Mouse (Mus musculus) intestine, embryonic 15.5 days (tissue): ENCODE results near the gene Reep3. TPM values are rescaled to one million over a fixed set of nuclear protein-coding genes. Genes with fewer than 3 reads are reported as not detected.

ENCODE experiments used
- ATAC-seq: fragments of 200-750 bp; cut with Nextera tagmentation; 2 replicates; pipeline ENCODE4 v1.8.0; 2017; ENCODE audit warnings: moderate TSS enrichment, moderate library complexity
- H3K27ac ChIP-seq: fragments of 300-500 bp; sonication (generic); 2 replicates; pipeline ENCODE4 v1.5.1; 2015; ENCODE audit warnings: mild to moderate bottlenecking, inconsistent platforms
- H3K27me3 ChIP-seq: fragments of 300-500 bp; sonication (generic); replicated peaks from 2 replicates; pipeline ENCODE4 v1.6.1; 2015; ENCODE audit warnings: inconsistent platforms
- H3K36me3 ChIP-seq: fragments of 300-500 bp; sonication (generic); 2 replicates; pipeline ENCODE4 v1.6.1; 2015; ENCODE audit warnings: inconsistent platforms
- H3K4me1 ChIP-seq: fragments of 300-500 bp; sonication (generic); replicated peaks from 2 replicates; pipeline ENCODE4 v1.6.1; 2015; ENCODE audit warnings: inconsistent platforms
- H3K4me2 ChIP-seq: fragments of 300-500 bp; sonication (generic); replicated peaks from 2 replicates; pipeline ENCODE4 v1.6.1; 2015; ENCODE audit warnings: mild to moderate bottlenecking, inconsistent platforms
- H3K4me3 ChIP-seq: fragments of 300-500 bp; sonication (generic); replicated peaks from 2 replicates; pipeline ENCODE4 v1.5.1; 2015; ENCODE audit warnings: inconsistent platforms
- H3K9ac ChIP-seq: fragments of 300-500 bp; sonication (generic); 2 replicates; pipeline ENCODE4 v1.6.1; 2015; ENCODE audit warnings: inconsistent platforms
- H3K9me3 ChIP-seq: fragments of 300-500 bp; sonication (generic); 2 replicates; pipeline ENCODE4 v1.6.1; 2016; ENCODE audit warnings: inconsistent platforms
- WGBS: fragments of 180-500 bp; shearing (Covaris S2); methylation state at CpG from one replicate; pipeline ENCODE4 v1.1.7; 2015; 5-methylcytosine and 5-hydroxymethylcytosine counted together
- polyA plus RNA-seq: library from polyadenylated mRNA; unstranded; fragments of >200 nt; fragmentation: Nextera tagmentation; extraction: Ambion mirVana; gene quantifications from 2 replicates; pipeline ENCODE4 v1.2.1, GENCODE M21; 2015

Reep3 gene
- polyA plus RNA-seq, 1 experiment from 2014 or later, result 41.5 TPM

- 86% methylated on average over 3 of the region's 3 CpGs for WGBS
Measured at GRCm38 (mm10) chr10:67040410-67040809, 56.3 kb downstream of the Reep3 start.

GRCm38 (mm10) chr10:67039001-67039400, 57.7 kb downstream of the Reep3 start:
- H3K36me3 ChIP-seq, result no peaks in the 10 kb centered on the region
- H3K9me3 ChIP-seq, result no peaks in the 10 kb centered on the region
- H3K27ac ChIP-seq, result no peak overlapping the region
- H3K4me3 ChIP-seq, result no peak overlapping the region
- H3K4me1 ChIP-seq, result no peaks in the 10 kb centered on the region
- WGBS, result 65% methylated on average over 17 of the region's 17 CpGs
- H3K27me3 ChIP-seq, result no peaks in the 10 kb centered on the region
- ATAC-seq, result no peak
- H3K9ac ChIP-seq, result no peak overlapping the region
- H3K4me2 ChIP-seq, result no peak overlapping the region

More at GRCm38 (mm10) chr10:67040410-67040809, 56.3 kb downstream of the Reep3 start:
- peak; percentile 58 for ATAC-seq
- Histone ChIP-seq H3K27ac (no peak overlapping the region), H3K27me3 (no peaks in the 10 kb centered on the region), H3K9ac (no peak overlapping the region), H3K4me1 (peaks cover 2% of the 10 kb centered on the region; the same call in 1 of the 2 replicates), H3K9me3 (no peaks in the 10 kb centered on the region), H3K4me2 (no peak overlapping the region), H3K4me3 (no peak overlapping the region), H3K36me3 (no peaks in the 10 kb centered on the region)

- Histone ChIP-seq H3K4me2 (no peak overlapping the region), H3K27me3 (no peaks in the 10 kb centered on the region), H3K36me3 (no peaks in the 10 kb centered on the region), H3K4me1 (no peaks in the 10 kb centered on the region), H3K9ac (no peak overlapping the region), H3K27ac (no peak overlapping the region), H3K4me3 (no peak overlapping the region), H3K9me3 (no peaks in the 10 kb centered on the region)
- 90% methylated on average over 10 of the region's 10 CpGs for WGBS
- no peak for ATAC-seq
Measured at GRCm38 (mm10) chr10:67036542-67036941, 60.2 kb downstream of the Reep3 start.

GRCm38 (mm10) chr10:67036141-67036540, 60.6 kb downstream of the Reep3 start:
- no peaks in the 10 kb centered on the region for H3K36me3 ChIP-seq
- H3K9ac ChIP-seq, result no peak overlapping the region
- no peak for ATAC-seq
- no peak overlapping the region for H3K4me3 ChIP-seq
- no peaks in the 10 kb centered on the region for H3K9me3 ChIP-seq
- H3K4me1 ChIP-seq, result no peaks in the 10 kb centered on the region
- H3K27me3 ChIP-seq, result no peaks in the 10 kb centered on the region
- H3K27ac ChIP-seq, result no peak overlapping the region
- 75% methylated on average over 5 of the region's 5 CpGs for WGBS
- no peak overlapping the region for H3K4me2 ChIP-seq

GRCm38 (mm10) chr10:67031186-67031585, 65.6 kb downstream of the Reep3 start:
- H3K4me1 ChIP-seq, result peaks cover 3% of the 10 kb centered on the region; the same call in 1 of the 2 replicates
- no peak overlapping the region for H3K4me3 ChIP-seq
- H3K27me3 ChIP-seq, result no peaks in the 10 kb centered on the region
- no peak overlapping the region for H3K4me2 ChIP-seq
- no peak overlapping the region for H3K27ac ChIP-seq
- no peaks in the 10 kb centered on the region for H3K9me3 ChIP-seq
- no peak for ATAC-seq
- H3K9ac ChIP-seq, result no peak overlapping the region
- H3K36me3 ChIP-seq, result no peaks in the 10 kb centered on the region
- WGBS, result 50% methylated on average over 7 of the region's 7 CpGs

- H3K4me3 ChIP-seq, result no peak overlapping the region
- 67% methylated on average over 12 of the region's 12 CpGs for WGBS
- H3K4me1 ChIP-seq, result peaks cover 12% of the 10 kb centered on the region
- no peak for ATAC-seq
- no peaks in the 10 kb centered on the region for H3K36me3 ChIP-seq
- no peak overlapping the region for H3K9ac ChIP-seq
- H3K9me3 ChIP-seq, result no peaks in the 10 kb centered on the region
- H3K27ac ChIP-seq, result no peak overlapping the region
- no peaks in the 10 kb centered on the region for H3K27me3 ChIP-seq
- H3K4me2 ChIP-seq, result no peak overlapping the region
Measured at GRCm38 (mm10) chr10:67029297-67029696, 67.4 kb downstream of the Reep3 start.

GRCm38 (mm10) chr10:67026375-67026774, 70.4 kb downstream of the Reep3 start:
- Histone ChIP-seq H3K4me1 (peaks cover 12% of the 10 kb centered on the region), H3K4me3 (no peak overlapping the region), H3K36me3 (no peaks in the 10 kb centered on the region), H3K4me2 (no peak overlapping the region), H3K27ac (peak overlapping the region; percentile 80), H3K9me3 (no peaks in the 10 kb centered on the region), H3K27me3 (no peaks in the 10 kb centered on the region), H3K9ac (no peak overlapping the region)
- peak; percentile 55 for ATAC-seq
- 75% methylated on average over 8 of the region's 8 CpGs for WGBS

GRCm38 (mm10) chr10:67025573-67026236, 71.0 kb downstream of the Reep3 start:
- Histone ChIP-seq H3K4me2 (0 out of 2 replicates have a peak overlapping the region, but pooled peaks have one; percentile 10), H3K27me3 (no peaks in the 10 kb centered on the region), H3K4me1 (peaks cover 12% of the 10 kb centered on the region), H3K4me3 (no peak overlapping the region), H3K9ac (no peak overlapping the region), H3K27ac (peak overlapping the region; percentile 80), H3K36me3 (peaks cover 2% of the 10 kb centered on the region; the same call in 1 of the 2 replicates), H3K9me3 (no peaks in the 10 kb centered on the region)
- 25% methylated on average over 10 of the region's 10 CpGs for WGBS
- peak; percentile 91 for ATAC-seq

- no peak overlapping the region for H3K4me2 ChIP-seq
- 95% methylated on average over 6 of the region's 6 CpGs for WGBS
- ATAC-seq, result no peak
- peaks cover 3% of the 10 kb centered on the region; the same call in 1 of the 2 replicates for H3K36me3 ChIP-seq
- no peak overlapping the region for H3K4me3 ChIP-seq
- no peaks in the 10 kb centered on the region for H3K27me3 ChIP-seq
- peaks cover 12% of the 10 kb centered on the region for H3K4me1 ChIP-seq
- H3K27ac ChIP-seq, result no peak overlapping the region
- H3K9ac ChIP-seq, result no peak overlapping the region
- no peaks in the 10 kb centered on the region for H3K9me3 ChIP-seq
Measured at GRCm38 (mm10) chr10:67024391-67024790, 72.4 kb downstream of the Reep3 start.

GRCm38 (mm10) chr10:67023092-67023491, 73.7 kb downstream of the Reep3 start:
- Histone ChIP-seq H3K4me1 (peaks cover 15% of the 10 kb centered on the region), H3K36me3 (peaks cover 3% of the 10 kb centered on the region; the same call in 1 of the 2 replicates), H3K9me3 (no peaks in the 10 kb centered on the region), H3K27me3 (no peaks in the 10 kb centered on the region), H3K4me3 (no peak overlapping the region), H3K9ac (no peak overlapping the region), H3K4me2 (no peak overlapping the region), H3K27ac (no peak overlapping the region)
- 81% methylated on average over 9 of the region's 9 CpGs for WGBS
- no peak for ATAC-seq

GRCm38 (mm10) chr10:67021494-67021893, 75.3 kb downstream of the Reep3 start:
- WGBS, result 77% methylated on average over 13 of the region's 13 CpGs
- H3K27ac ChIP-seq, result no peak overlapping the region
- peaks cover 21% of the 10 kb centered on the region for H3K4me1 ChIP-seq
- peaks cover 3% of the 10 kb centered on the region; the same call in 1 of the 2 replicates for H3K36me3 ChIP-seq
- H3K9me3 ChIP-seq, result no peaks in the 10 kb centered on the region
- no peak overlapping the region for H3K4me3 ChIP-seq
- H3K9ac ChIP-seq, result no peak overlapping the region
- ATAC-seq, result no peak
- no peaks in the 10 kb centered on the region for H3K27me3 ChIP-seq
- H3K4me2 ChIP-seq, result no peak overlapping the region

- Histone ChIP-seq H3K9ac (no peak overlapping the region), H3K4me2 (no peak overlapping the region), H3K9me3 (no peaks in the 10 kb centered on the region), H3K36me3 (peaks cover 3% of the 10 kb centered on the region), H3K4me1 (peaks cover 10% of the 10 kb centered on the region), H3K27ac (no peak overlapping the region), H3K27me3 (no peaks in the 10 kb centered on the region), H3K4me3 (no peak overlapping the region)
- 62% methylated on average over 6 of the region's 6 CpGs for WGBS
- ATAC-seq, result peak; percentile 11; the same call in 1 of the 2 replicates
Measured at GRCm38 (mm10) chr10:67018875-67019274, 77.9 kb downstream of the Reep3 start.

GRCm38 (mm10) chr10:67017891-67018290, 78.9 kb downstream of the Reep3 start:
- no peak overlapping the region for H3K9ac ChIP-seq
- no peaks in the 10 kb centered on the region for H3K9me3 ChIP-seq
- no peak overlapping the region for H3K4me2 ChIP-seq
- H3K27ac ChIP-seq, result no peak overlapping the region
- H3K27me3 ChIP-seq, result no peaks in the 10 kb centered on the region
- peaks cover 10% of the 10 kb centered on the region for H3K4me1 ChIP-seq
- H3K4me3 ChIP-seq, result no peak overlapping the region
- WGBS, result 84% methylated on average over 4 of the region's 4 CpGs
- ATAC-seq, result no peak
- peaks cover 3% of the 10 kb centered on the region for H3K36me3 ChIP-seq
